Mouse (Mus musculus) forebrain, embryonic 10.5 days (tissue): ENCODE results near the gene Clgn. TPM values are rescaled to one million over a fixed set of nuclear protein-coding genes. Genes with fewer than 3 reads are reported as not detected.
"Not testable (repeated sequence)": the region's sequence is repeated elsewhere in the genome, so short reads cannot be mapped to it uniquely, and the experiment has no call there.

Experiments used
- DNase-seq: peaks from one replicate; pipeline ENCODE4 v3.0.0-alpha.2; 2017; ENCODE audit warnings: low spot score; ENCODE audit errors: extremely low spot score
- H3K27ac ChIP-seq: fragments of 300-500 bp; sonication (generic); 2 replicates; pipeline ENCODE4 v1.5.1; 2016; ENCODE audit warnings: mild to moderate bottlenecking
- H3K27me3 ChIP-seq: fragments of 300-500 bp; sonication (generic); 2 replicates; pipeline ENCODE4 v1.6.1; 2016; ENCODE audit warnings: mild to moderate bottlenecking; ENCODE audit not compliant: poor library complexity, severe bottlenecking
- H3K36me3 ChIP-seq: fragments of 300-500 bp; sonication (generic); replicated peaks from 2 replicates; pipeline ENCODE4 v1.6.1; 2016; ENCODE audit warnings: mild to moderate bottlenecking, moderate library complexity
- H3K4me1 ChIP-seq: fragments of 300-500 bp; sonication (generic); 2 replicates; pipeline ENCODE4 v1.6.1; 2016
- H3K4me3 ChIP-seq: fragments of 300-500 bp; sonication (generic); 2 replicates; pipeline ENCODE4 v1.5.1; 2016; ENCODE audit warnings: mild to moderate bottlenecking, moderate library complexity
- H3K9me3 ChIP-seq: fragments of 300-500 bp; sonication (generic); 2 replicates; pipeline ENCODE4 v1.6.1; 2016; ENCODE audit warnings: mild to moderate bottlenecking, moderate library complexity
- WGBS: fragments of 180-500 bp; shearing (Covaris S2); methylation state at CpG from one replicate; pipeline ENCODE4 v1.1.7; 2016; 5-methylcytosine and 5-hydroxymethylcytosine counted together
- polyA plus RNA-seq: library from polyadenylated mRNA; unstranded; fragments of >200 nt; fragmentation: Nextera tagmentation; extraction: Ambion mirVana; gene quantifications from 2 replicates; pipeline ENCODE4 v1.2.1, GENCODE M21; 2016

Clgn gene
- polyA plus RNA-seq, 1 experiment from 2014 or later, result 4.0 TPM

DNA sequence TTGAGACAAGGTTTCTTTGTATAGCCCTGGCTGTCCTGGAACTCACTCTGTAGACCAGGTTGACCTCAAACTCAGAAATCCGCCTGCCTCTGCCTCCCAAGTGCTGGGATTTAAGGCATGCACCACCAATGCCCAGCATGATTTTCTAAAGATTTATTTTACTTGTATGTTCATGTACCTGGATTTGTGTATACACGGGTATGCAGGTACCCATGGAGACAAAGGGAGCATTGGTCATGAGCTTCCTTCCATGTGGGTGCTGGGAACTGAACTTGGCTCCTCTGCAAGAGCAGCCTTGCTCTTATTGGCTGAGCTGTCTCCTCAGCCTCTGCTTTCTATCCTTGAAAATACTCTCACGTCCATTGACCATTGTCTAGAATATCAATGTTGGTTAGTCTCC, 39.0 kb downstream of the Clgn start:
- WGBS, result 90% methylated on average over 3 of the region's 3 CpGs
- peaks cover 15% of the 10 kb centered on the region for H3K36me3 ChIP-seq
- not testable (repeated sequence) for H3K9me3 ChIP-seq, H3K27me3 ChIP-seq, H3K27ac ChIP-seq, H3K4me3 ChIP-seq, DNase-seq, H3K4me1 ChIP-seq

DNA sequence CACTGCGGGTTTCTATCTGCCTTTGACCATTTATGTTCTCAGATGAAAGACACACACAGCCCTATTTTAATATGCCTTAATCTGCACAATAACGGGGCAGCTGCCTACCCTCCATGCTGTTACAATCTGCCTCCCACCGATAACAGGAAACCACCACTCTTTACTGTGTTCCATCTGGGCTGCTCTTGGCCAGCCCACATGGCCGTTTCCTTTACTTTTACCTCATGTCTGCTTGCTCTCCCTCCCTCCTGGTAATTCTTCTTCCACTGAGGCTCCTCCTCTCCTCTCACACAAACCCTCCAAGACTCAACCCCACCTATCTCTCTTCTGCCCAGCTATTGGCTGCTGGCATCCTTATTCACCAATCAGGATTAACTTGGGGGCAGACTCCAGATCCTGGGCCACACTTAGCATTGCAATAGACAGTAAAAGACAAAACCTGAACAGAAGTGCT, 39.4 kb downstream of the Clgn start:
- WGBS, result 67% methylated on average over 4 of the region's 4 CpGs
- Histone ChIP-seq H3K27ac (no peak overlapping the region), H3K36me3 (peaks cover 20% of the 10 kb centered on the region), H3K4me3 (no peak overlapping the region), H3K27me3 (no peaks in the 10 kb centered on the region), H3K4me1 (peaks cover 4% of the 10 kb centered on the region; the same call in 1 of the 2 replicates), H3K9me3 (no peaks in the 10 kb centered on the region)
- DNase-seq, result no peak

DNA sequence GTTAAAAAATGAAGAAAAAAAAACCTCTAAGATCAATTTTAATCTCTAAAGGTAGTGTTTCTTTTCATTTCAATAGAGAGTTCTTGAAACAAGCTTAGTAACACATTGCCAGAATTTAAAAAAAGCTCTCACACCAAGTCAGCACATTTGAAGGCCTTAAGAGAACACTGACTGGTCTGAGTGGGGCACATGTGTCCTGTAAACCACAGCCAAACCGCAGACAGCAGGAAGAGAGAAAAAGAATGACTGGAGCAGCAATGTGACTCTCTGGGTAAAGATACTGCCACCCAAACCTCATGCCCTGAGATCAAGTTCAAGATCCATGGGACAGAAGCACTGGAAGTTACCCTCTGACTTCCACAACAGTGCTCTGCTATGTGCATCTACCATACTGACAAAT, 47.4 kb downstream of the Clgn start:
- no peak for DNase-seq
- WGBS, result 93% methylated on average over 1 of the region's 1 CpGs
- H3K9me3 ChIP-seq, result no peaks in the 10 kb centered on the region

DNA sequence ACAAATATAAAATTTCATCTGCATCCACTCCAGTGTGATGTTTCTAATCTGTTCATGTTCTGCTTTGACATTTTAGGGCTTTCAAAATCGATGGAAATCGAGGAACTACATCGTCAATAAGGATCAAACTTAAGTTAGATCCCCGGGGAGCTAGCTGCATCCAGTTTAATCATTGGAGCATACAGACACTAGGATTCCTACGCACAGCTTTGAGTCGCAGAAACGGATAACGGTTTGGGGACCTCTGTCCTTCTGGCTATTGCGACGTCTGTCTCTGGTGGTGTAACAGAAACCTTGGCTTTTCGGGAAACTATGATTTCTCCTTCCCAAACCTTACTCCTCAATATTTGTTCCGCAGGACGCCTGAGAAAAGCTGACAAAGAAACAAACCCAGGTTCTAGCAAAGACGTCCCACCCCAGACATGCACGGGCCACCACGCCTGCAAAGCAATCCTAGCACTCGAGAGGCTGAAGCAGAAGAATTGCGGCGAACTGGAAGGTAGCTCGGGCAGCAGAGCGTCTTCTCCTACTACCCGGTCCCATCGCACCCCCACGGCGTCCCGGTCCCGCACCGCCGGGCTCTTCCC, 52.1 kb downstream of the Clgn start:
- Histone ChIP-seq H3K9me3 (no peaks in the 10 kb centered on the region), H3K4me1 (peaks cover 21% of the 10 kb centered on the region), H3K4me3 (peak overlapping the region; percentile 91), H3K27ac (peak overlapping the region; percentile 96), H3K36me3 (peaks cover 17% of the 10 kb centered on the region), H3K27me3 (no peaks in the 10 kb centered on the region)
- 2% methylated on average over 29 of the region's 29 CpGs for WGBS
- no peak for DNase-seq

More for the DNA sequence above, 47.4 kb downstream of the Clgn start:
- Histone ChIP-seq H3K4me1 (peaks cover 15% of the 10 kb centered on the region), H3K27me3 (no peaks in the 10 kb centered on the region), H3K4me3 (no peak overlapping the region), H3K36me3 (peaks cover 49% of the 10 kb centered on the region), H3K27ac (no peak overlapping the region)

DNA sequence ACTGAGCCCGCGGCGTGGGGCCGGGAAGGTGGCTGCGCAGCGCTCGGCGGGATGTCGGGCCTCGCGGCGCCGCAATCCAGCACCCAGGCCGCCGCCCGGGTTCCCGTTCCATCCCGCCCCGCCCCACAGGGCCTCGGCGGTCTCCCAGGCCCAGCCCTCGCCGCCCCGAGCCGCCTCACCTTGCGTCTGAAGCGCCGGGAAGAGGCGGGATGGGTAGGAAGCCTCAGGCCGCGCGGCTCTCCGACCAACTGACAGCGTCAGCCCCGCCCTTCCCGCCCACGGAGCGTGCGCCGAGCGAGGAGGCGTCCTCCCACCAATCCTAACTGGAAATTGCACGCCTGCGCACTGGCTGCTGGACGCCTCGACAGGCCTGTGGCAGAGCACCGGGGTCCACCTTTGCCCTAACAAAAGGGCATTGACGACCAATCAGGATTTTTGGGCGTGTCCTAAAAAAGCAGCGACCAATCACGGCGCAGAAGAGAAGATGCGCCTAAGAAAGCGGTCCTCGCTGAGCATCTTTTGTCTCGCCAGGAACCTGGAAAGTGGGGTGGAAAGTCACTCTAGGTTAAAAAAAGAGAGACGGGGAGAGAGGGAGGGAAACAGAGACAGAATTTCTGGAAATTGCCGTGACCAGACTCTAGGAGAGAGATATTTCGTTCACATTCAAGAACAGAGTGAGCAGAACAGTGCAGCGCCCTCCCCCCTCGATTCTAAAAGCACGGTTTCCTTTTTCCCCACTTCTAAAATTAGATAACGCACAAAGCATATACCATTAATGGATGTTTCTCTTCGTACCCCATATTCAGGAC, 52.8 kb downstream of the Clgn start:
- WGBS, result under 1% methylated on average over 64 of the region's 64 CpGs
- peaks cover 10% of the 10 kb centered on the region for H3K36me3 ChIP-seq
- peak; percentile 98 for DNase-seq
- no peaks in the 10 kb centered on the region for H3K9me3 ChIP-seq
- peak overlapping the region; percentile 91 for H3K4me3 ChIP-seq
- H3K27ac ChIP-seq, result peak overlapping the region; percentile 96
- H3K27me3 ChIP-seq, result no peaks in the 10 kb centered on the region
- H3K4me1 ChIP-seq, result peaks cover 21% of the 10 kb centered on the region

DNA sequence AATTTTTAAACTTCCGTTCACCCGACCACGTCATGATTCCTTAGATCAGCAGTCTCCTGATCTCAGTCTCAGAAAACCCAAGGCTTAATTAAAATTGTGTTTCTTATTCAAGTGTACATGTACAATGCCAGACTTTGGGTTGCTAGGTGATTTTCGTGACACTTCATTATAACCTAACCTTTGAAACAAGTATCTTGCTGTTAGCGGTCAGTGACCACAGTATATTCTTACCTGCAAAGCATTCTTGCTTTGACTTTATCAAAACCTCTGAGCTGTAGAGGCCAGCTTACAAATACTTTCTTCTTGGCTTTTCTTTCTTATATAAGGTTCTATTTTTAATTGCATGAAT, 53.4 kb downstream of the Clgn start:
- WGBS, result 37% methylated on average over 5 of the region's 5 CpGs

GRCm38 (mm10) chr8:83449960-83450359, 60.3 kb downstream of the Clgn start:
- H3K4me3 ChIP-seq, result no peak overlapping the region
- H3K9me3 ChIP-seq, result no peaks in the 10 kb centered on the region
- WGBS, result 70% methylated on average over 1 of the region's 1 CpGs
- H3K36me3 ChIP-seq, result no peaks in the 10 kb centered on the region
- peaks cover 7% of the 10 kb centered on the region for H3K4me1 ChIP-seq
- peak; percentile 30 for DNase-seq
- no peaks in the 10 kb centered on the region for H3K27me3 ChIP-seq
- H3K27ac ChIP-seq, result no peak overlapping the region

More for the DNA sequence above, 53.4 kb downstream of the Clgn start:
- DNase-seq, result no peak
- Histone ChIP-seq H3K27me3 (no peaks in the 10 kb centered on the region), H3K4me3 (peak overlapping the region; percentile 91), H3K27ac (peak overlapping the region; percentile 96), H3K36me3 (peaks cover 4% of the 10 kb centered on the region), H3K9me3 (no peaks in the 10 kb centered on the region), H3K4me1 (peaks cover 21% of the 10 kb centered on the region)

- Histone ChIP-seq H3K36me3 (no peaks in the 10 kb centered on the region), H3K27me3 (no peaks in the 10 kb centered on the region), H3K4me3 (no peak overlapping the region), H3K4me1 (peaks cover 7% of the 10 kb centered on the region), H3K27ac (no peak overlapping the region), H3K9me3 (0 out of 2 replicates have a peak, but pooled peaks cover 6% of the 10 kb centered on the region)
- WGBS, result 36% methylated on average over 3 of the region's 3 CpGs
- DNase-seq, result no peak
These were observed 61.4 kb downstream of the Clgn start for GRCm38 (mm10) chr8:83451056-83451455.

GRCm38 (mm10) chr8:83457121-83457520, 67.5 kb downstream of the Clgn start:
- Histone ChIP-seq H3K27ac (no peak overlapping the region), H3K9me3 (0 out of 2 replicates have a peak, but pooled peaks cover 6% of the 10 kb centered on the region), H3K27me3 (no peaks in the 10 kb centered on the region), H3K4me1 (peaks cover 7% of the 10 kb centered on the region), H3K4me3 (no peak overlapping the region), H3K36me3 (no peaks in the 10 kb centered on the region)
- 68% methylated on average over 6 of the region's 6 CpGs for WGBS
- DNase-seq, result no peak

- Histone ChIP-seq H3K9me3 (0 out of 2 replicates have a peak, but pooled peaks cover 6% of the 10 kb centered on the region), H3K27me3 (no peaks in the 10 kb centered on the region), H3K4me1 (peaks cover 7% of the 10 kb centered on the region), H3K4me3 (no peak within 1 kb of the TSS), H3K27ac (no peak within 1 kb of the TSS), H3K36me3 (no peaks in the 10 kb centered on the region)
- 87% methylated on average over 14 of the region's 14 CpGs for WGBS
- DNase-seq, result no peak
These were observed 68.6 kb downstream of the Clgn start, which contains the start of gene Scoc for GRCm38 (mm10) chr8:83458222-83458621. Gene Scoc, minus strand, starts transcription at chr8:83458391.

- no peaks in the 10 kb centered on the region for H3K4me1 ChIP-seq
- no peaks in the 10 kb centered on the region for H3K36me3 ChIP-seq
- H3K4me3 ChIP-seq, result no peak overlapping the region
- DNase-seq, result no peak
- H3K27ac ChIP-seq, result no peak overlapping the region
- H3K27me3 ChIP-seq, result no peaks in the 10 kb centered on the region
- 72% methylated on average over 3 of the region's 3 CpGs for WGBS
- H3K9me3 ChIP-seq, result 0 out of 2 replicates have a peak, but pooled peaks cover 6% of the 10 kb centered on the region
These were observed 69.9 kb downstream of the Clgn start for GRCm38 (mm10) chr8:83459606-83460005.
